Mouse (Mus musculus) c-Kit-positive CD71-negative TER-119-negative erythroid progenitor cells, embryonic 14.5 days (primary cell): ENCODE measurements around the gene Cyb5b.

Experiments used
- DNase-seq: peaks from one replicate; pipeline ENCODE4 v3.0.0-alpha.2; 2013; ENCODE audit warnings: low read depth

Gene Cyb5b

DNA sequence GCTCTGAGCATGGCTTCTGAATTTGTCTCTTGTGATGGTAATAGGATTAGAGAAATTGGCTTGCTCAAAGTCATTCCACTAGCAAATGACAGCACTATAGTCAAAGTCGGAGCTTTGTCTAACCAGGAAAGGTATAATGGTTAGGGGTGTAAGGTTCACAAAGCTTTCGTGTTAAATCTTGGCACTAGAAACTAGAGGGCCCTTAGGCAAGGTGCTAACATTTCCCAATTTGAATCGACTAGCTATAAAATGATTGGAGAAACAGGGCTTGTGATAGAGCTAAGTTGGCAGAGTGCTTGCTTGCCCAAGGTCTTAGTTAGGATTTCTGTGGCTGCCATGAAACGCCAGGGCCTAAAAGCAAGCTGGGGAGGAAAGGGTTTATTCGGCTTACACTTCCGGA is 20.4 kb upstream of the Cyb5b start:
- DNase-seq = no peak

DNA sequence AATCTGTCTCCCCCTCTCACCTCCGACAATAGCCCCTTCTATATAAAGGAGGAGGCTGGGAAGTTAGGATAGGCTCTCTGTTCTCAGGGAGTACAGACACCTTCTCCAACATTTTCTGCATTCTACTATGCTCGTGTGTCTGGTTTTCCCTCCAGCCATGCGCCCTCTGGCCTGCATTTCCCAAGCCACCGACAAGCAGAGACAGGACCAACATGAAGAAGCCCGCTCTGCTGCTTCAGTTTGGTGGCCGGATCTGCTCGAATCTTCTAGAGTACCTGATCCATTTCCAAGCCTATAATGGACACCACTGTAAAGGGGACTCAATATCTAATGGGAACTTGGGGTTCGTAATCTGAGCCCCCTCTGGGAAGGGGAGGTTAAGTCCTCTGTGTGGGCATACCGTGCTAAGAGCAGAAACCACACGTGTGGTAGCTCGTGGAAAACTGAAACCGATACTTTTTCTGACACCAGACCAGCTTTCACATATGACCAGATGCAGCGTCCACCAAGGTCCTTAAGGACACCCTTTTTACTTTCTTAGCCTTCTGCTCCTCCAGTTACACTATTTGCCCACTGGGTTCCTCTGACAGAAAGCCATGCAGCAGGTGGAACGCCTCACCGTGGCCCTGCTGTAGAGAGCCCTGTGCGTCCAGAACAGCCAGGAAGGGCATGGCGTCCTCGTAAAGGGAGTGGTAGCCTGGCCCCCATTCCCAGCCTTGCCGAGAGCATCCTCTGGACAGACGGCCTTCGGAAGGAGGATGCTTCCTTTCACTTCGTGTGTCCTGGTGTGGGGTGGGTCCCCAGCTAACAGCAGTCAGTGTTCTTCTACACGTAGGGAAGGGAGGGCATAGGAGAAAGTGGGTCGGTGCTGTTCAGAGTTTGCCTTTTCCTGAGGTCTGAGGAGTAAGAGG is 17.6 kb upstream of the Cyb5b start:
- no peak for DNase-seq

DNA sequence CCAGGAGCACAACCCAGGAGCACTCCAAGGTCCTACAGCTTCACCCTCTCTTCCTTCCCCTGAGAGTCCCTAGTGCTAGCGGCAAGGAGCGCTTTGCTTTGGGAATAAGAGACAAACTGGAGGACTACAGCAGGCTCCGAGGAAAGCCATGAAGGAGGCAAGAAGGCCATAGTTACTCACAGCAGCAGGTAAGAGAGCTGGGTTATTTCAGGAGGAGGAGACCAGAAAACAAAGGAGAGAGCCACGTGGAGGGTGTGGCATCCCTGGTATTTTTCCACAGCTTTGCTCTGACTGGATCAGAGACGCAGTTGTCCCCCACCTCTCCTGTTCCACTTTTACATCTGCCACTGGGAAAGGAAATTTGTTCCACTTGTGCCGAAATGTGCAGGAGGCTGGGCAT is 16.6 kb upstream of the Cyb5b start:
- no peak for DNase-seq

DNA sequence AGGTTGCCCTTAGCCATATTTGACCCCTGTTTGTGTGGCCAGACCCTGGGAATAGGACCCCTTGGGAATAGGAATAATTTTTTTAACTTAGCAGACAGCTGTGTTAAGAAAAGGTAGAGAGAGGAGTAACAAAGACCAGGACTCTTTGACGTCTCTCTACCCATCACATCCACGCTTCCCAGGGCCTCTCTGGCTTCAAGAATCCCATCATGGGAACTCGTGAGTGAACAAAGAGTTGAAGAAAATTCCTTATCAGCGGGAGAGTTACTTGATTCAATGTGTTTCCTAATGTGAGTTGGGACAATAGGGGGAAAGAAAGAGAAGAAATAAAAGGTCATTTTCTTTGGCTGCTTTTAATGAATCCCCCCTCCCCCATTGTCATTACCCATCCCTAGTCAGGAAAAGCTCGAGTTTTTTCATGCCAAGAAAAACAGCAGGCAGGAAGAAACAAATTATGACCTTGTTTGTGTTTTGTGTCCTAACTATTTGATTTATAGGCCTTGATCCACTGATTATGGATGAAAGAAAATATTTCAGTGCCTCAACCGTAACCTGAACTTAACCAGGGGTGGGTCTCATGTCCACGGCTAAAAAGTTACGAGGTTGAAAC is 14.3 kb upstream of the Cyb5b start:
- no peak for DNase-seq

- no peak for DNase-seq
Observed at GRCm38 (mm10) chr8:107137591-107137990, 12.8 kb upstream of the Cyb5b start.

- DNase-seq = no peak
Observed at GRCm38 (mm10) chr8:107138338-107138737, 12.1 kb upstream of the Cyb5b start.

- no peak for DNase-seq
Observed at GRCm38 (mm10) chr8:107139704-107140470, 10.6 kb upstream of the Cyb5b start.

DNA sequence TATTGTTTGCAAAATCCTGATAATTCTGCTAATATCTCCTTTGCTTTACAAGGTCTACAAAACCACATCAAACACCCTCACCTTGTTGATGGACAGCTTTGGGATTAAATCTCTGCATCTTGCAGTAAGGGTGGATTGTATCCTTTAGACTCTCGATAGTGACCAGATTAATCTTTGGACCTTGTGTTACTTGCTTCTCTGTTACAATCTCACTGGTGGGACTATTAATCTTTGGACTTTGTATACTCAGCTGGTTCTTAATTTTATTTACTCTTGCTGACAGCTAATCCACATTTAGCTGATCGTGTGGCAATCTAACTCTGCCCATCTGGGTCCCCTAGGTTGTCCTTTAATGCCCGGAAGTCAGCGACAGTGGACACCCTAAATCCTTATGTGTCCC is 7.9 kb upstream of the Cyb5b start:
- DNase-seq = no peak

DNA sequence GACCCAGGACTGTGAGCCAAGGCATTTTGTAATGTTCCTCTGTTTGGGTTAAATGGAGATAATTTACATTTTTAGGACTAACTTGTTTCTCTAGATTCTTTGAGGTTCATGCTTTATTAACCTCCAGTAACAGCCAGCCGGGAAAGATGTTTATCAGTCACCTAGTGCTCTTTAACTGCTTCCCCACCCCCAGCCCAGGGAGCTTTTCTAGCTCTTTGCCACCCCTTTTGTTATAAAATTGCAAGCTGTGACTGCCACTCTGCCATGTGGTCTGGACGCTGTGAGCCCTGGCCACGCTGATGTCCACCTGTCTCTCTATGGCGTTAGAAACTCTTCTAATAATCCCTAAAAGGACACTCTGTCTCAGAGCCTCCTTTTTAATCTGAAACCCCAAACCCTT is 6.9 kb upstream of the Cyb5b start:
- DNase-seq = no peak

DNA sequence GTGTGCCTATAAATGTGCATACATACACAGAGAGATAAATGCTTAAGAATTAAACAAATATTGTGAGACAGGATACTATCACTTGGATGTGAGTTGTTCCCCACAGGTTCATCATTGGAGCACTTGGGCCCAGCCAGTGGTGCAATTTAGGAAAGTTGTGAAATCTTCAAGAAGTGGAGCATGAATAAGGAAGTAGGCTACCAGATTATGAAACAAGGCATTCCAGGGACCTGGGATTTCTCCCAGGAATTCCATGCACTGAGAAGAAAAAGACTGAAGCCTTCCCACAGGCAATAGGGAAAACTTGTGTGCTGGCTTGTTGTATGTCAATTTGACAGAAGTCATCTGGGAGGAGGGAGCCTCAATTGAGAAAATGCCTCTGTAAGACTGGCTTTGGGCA is 4.3 kb upstream of the Cyb5b start:
- no peak for DNase-seq

DNA sequence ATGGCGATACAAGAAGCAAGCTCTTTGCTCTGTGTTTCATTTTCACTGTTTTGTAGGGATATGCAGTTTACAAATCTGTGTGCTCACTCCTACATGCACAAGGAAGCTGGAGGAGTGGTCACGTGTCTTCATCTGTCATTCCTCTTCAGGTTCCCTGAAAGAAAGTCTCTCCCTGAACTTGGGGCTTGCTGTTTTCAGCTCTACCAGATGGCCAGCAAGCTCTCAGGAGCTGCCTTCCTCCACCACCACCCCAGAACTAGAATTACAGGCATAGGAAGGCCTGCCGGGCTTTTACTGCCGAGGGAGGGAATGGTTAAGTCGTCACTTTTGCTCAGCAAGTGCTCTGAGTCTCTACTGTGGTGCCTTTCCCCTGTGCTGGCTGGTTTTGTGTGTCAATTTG is 1.6 kb upstream of the Cyb5b start:
- no peak for DNase-seq

- no peak for DNase-seq
Observed at GRCm38 (mm10) chr8:107150057-107150403, 410 bp upstream of the Cyb5b start.

DNA sequence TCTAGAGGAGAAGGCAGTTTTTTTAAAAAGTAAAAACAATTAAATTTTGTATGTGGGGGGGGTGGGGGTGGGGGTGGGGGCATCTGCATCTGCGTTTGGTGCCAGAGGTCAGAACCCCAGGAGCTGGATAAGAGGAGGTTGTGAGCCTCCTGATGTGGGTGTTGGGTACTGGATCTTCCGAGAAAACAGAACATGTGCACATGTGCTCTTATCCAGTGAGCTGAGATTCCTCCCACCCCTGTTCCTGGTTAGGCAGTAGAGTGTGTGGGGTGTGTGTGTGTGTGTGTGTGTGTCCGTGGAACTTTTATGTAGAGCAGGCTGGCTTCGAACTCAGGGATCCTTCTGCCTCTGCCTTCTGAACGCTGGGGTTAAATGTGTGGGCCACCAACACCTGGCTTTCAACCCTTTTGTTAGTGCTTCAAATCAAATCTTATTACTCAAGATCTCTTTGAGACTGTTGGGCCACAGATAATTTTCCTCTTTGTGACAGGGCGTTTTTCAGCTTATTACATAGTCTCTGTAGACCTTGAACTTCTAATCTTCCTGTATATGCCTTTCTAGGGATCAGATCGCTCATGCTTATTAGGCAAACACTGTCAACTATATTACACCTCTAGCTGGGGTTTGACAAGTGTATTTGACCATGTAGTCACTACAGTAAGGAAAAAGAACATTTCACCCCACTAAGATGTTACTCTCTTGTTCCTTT is 926 bp downstream of the Cyb5b start:
- DNase-seq = no peak

GRCm38 (mm10) chr8:107153326-107154210 is 3.1 kb downstream of the Cyb5b start:
- DNase-seq = no peak

DNA sequence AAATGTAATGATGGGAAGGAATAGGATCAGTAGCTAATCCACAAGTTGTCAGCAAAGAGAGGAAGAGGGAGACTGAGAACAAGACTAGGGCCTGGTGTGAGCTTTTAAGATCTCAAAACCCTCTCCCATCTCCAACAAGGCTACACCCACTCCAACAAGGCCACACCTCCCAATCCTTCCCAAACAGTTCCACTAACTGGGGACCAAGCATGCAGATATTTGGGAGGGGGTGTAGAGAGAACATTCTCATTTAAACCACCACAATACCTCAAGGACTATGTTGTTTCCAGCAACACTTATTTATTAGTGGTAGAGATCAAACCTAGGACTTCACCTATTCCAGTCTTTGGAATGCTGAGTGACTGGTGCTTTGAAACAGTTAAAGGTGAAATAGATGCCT is 6.4 kb downstream of the Cyb5b start:
- DNase-seq = no peak

GRCm38 (mm10) chr8:107157836-107158235 is 7.4 kb downstream of the Cyb5b start:
- DNase-seq = no peak

GRCm38 (mm10) chr8:107158890-107159289 is 8.4 kb downstream of the Cyb5b start:
- DNase-seq = no peak

DNA sequence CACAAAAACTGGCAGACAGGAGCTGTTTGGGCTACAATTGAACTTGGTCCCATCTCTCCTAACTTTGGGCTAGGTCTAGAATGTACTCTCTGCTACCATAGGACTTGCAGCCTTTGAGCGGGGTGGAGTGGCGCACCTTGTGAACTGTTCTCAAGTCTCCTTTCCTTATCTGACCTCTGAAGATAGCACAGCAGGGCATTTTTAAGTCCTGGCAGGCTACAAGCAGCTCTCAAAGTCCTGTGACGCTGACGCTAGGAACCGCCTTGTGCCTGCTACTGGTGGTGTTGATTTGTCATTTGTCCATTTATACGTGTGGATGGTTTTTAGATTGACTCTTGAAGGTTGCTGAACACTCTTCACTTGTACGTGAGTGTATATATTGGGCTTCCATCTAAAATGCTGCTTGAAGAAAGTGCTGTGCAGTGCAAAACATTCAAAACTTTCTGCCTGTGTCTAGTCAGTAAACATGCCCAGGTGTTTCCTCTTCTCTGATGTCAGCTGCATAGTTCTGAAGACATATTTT is 13.9 kb downstream of the Cyb5b start:
- DNase-seq = no peak

GRCm38 (mm10) chr8:107165745-107166144 is 15.3 kb downstream of the Cyb5b start:
- no peak for DNase-seq

DNA sequence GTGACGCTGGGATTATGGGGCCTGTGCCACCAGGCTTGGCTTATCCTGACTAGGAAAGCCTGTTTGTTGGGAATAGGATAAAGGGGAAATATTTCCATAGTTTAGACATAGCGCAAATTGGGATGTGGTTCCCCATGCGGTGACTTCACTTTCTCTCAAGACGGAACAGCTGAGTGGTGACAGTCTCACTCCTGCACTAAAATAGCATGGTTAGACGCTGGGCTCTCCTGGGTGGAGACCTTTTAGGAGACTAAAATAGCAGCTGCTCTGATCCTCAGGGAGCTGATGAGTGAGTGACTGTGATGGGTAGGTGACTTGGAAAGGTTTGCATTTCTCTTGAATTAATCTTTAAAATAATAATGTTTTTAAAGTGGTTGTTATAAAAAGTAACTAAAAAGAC is 17.4 kb downstream of the Cyb5b start:
- no peak for DNase-seq

GRCm38 (mm10) chr8:107172152-107172551 is 21.7 kb downstream of the Cyb5b start:
- no peak for DNase-seq
